Mouse (Mus musculus): ENCODE measurements around the gene Krtap4-1. TPM values are rescaled to one million over a fixed set of nuclear protein-coding genes. Genes with fewer than 3 reads are reported as not detected.
"Not testable (repeated sequence)": the region's sequence is repeated elsewhere in the genome, so short reads cannot be mapped to it uniquely, and the experiment has no call there.

Gene Krtap4-1
- polyA plus RNA-seq, 2 experiments, result not detected

- DNase-seq (ENCODE audit: low spot score) (no peak), ATAC-seq (ENCODE audit: low FRiP score, low read depth) (no peak)
- Histone ChIP-seq H3K4me2 (replicated peaks; ENCODE audit: low read depth, low read length, severe bottlenecking) (no peak within 1 kb of the TSS), H3K36me3 (ENCODE audit: control insufficient read depth, insufficient read depth, low read length) (no peaks in the 10 kb centered on the region), H3K27ac (replicated peaks; ENCODE audit: low read depth, low read length) (no peak within 1 kb of the TSS), H3K9me3 (ENCODE audit: control insufficient read depth, low read length) (no peaks in the 10 kb centered on the region), H3K4me1 (ENCODE audit: control insufficient read depth, insufficient read depth, low read length) (no peaks in the 10 kb centered on the region), H3K9ac (ENCODE audit: low read depth, low read length, severe bottlenecking) (no peak within 1 kb of the TSS), H3K4me3 (replicated peaks; ENCODE audit: low read length) (no peak within 1 kb of the TSS), H3K27me3 (ENCODE audit: control insufficient read depth, insufficient read depth, low read length) (no peaks in the 10 kb centered on the region)
- TF ChIP-seq POLR2A (IDR thresholded peaks at IDR 0.05; ENCODE audit: borderline replicate concordance, extremely low read depth, insufficient read depth, insufficient read length), result no peak
- 72% methylated on average over 3 of the region's 3 CpGs for WGBS
Measured at GRCm38 (mm10) chr11:99614796-99615363, 13.2 kb downstream of the Krtap4-1 start, which contains the start of gene Krtap2-4. Krtap2-4 (minus strand) TSS chr11:99614846.

GRCm38 (mm10) chr11:99610089-99610488 lies 17.9 kb downstream of the Krtap4-1 start, which contains the start of gene Gm11937:
Gm11937 (minus strand) TSS chr11:99610189.
- WGBS, result 52% methylated on average over 1 of the region's 2 CpGs

GRCm38 (mm10) chr11:99609126-99609525 lies 18.9 kb downstream of the Krtap4-1 start:
- H3K36me3 ChIP-seq (ENCODE audit: control insufficient read depth, insufficient read depth, low read length), result no peaks in the 10 kb centered on the region
- no peak overlapping the region for H3K9ac ChIP-seq (ENCODE audit: low read depth, low read length, severe bottlenecking)
- no peak for TF ChIP-seq POLR2A (IDR thresholded peaks at IDR 0.05; ENCODE audit: borderline replicate concordance, extremely low read depth, insufficient read depth, insufficient read length)
- WGBS, result 58% methylated on average over 1 of the region's 1 CpGs
- no peaks in the 10 kb centered on the region for H3K4me1 ChIP-seq (ENCODE audit: control insufficient read depth, insufficient read depth, low read length)
- H3K27me3 ChIP-seq (ENCODE audit: control insufficient read depth, insufficient read depth, low read length), result no peaks in the 10 kb centered on the region
- H3K9me3 ChIP-seq (ENCODE audit: control insufficient read depth, low read length), result no peaks in the 10 kb centered on the region
- DNase-seq (ENCODE audit: low spot score), result no peak
- ATAC-seq (ENCODE audit: low FRiP score, low read depth), result no peak
- no peak overlapping the region for H3K27ac ChIP-seq (replicated peaks; ENCODE audit: low read depth, low read length)
- H3K4me2 ChIP-seq (replicated peaks; ENCODE audit: low read depth, low read length, severe bottlenecking), result no peak overlapping the region
- H3K4me3 ChIP-seq (replicated peaks; ENCODE audit: low read length), result no peak overlapping the region

More at GRCm38 (mm10) chr11:99610089-99610488, 17.9 kb downstream of the Krtap4-1 start, which contains the start of gene Gm11937:
- not testable (repeated sequence) for H3K9ac ChIP-seq (ENCODE audit: low read depth, low read length, severe bottlenecking); H3K4me2 ChIP-seq (replicated peaks; ENCODE audit: low read depth, low read length, severe bottlenecking); H3K4me3 ChIP-seq (replicated peaks; ENCODE audit: low read length); ATAC-seq (ENCODE audit: low FRiP score, low read depth); H3K27ac ChIP-seq (replicated peaks; ENCODE audit: low read depth, low read length); H3K27me3 ChIP-seq (ENCODE audit: control insufficient read depth, insufficient read depth, low read length); H3K4me1 ChIP-seq (ENCODE audit: control insufficient read depth, insufficient read depth, low read length); DNase-seq (ENCODE audit: low spot score); H3K36me3 ChIP-seq (ENCODE audit: control insufficient read depth, insufficient read depth, low read length); H3K9me3 ChIP-seq (ENCODE audit: control insufficient read depth, low read length)

GRCm38 (mm10) chr11:99603208-99603607 lies 24.8 kb downstream of the Krtap4-1 start, which contains the start of gene Gm11938:
Gm11938 (minus strand) TSS chr11:99603308.
- H3K9me3 ChIP-seq (ENCODE audit: control insufficient read depth, low read length); H3K36me3 ChIP-seq (ENCODE audit: control insufficient read depth, insufficient read depth, low read length); H3K4me2 ChIP-seq (replicated peaks; ENCODE audit: low read depth, low read length, severe bottlenecking); DNase-seq (ENCODE audit: low spot score); H3K27me3 ChIP-seq (ENCODE audit: control insufficient read depth, insufficient read depth, low read length); H3K4me1 ChIP-seq (ENCODE audit: control insufficient read depth, insufficient read depth, low read length); H3K27ac ChIP-seq (replicated peaks; ENCODE audit: low read depth, low read length); ATAC-seq (ENCODE audit: low FRiP score, low read depth); H3K4me3 ChIP-seq (replicated peaks; ENCODE audit: low read length); H3K9ac ChIP-seq (ENCODE audit: low read depth, low read length, severe bottlenecking): not testable (repeated sequence)
- 48% methylated on average over 1 of the region's 1 CpGs for WGBS

GRCm38 (mm10) chr11:99597742-99598141 lies 30.3 kb downstream of the Krtap4-1 start, which contains the start of gene Krtap9-3:
Krtap9-3 (minus strand) TSS chr11:99598105.
- not testable (repeated sequence) for H3K4me3 ChIP-seq (replicated peaks; ENCODE audit: low read length); H3K4me1 ChIP-seq (ENCODE audit: control insufficient read depth, insufficient read depth, low read length); ATAC-seq (ENCODE audit: low FRiP score, low read depth); H3K9ac ChIP-seq (ENCODE audit: low read depth, low read length, severe bottlenecking); DNase-seq (ENCODE audit: low spot score); H3K4me2 ChIP-seq (replicated peaks; ENCODE audit: low read depth, low read length, severe bottlenecking); H3K9me3 ChIP-seq (ENCODE audit: control insufficient read depth, low read length); H3K27me3 ChIP-seq (ENCODE audit: control insufficient read depth, insufficient read depth, low read length); H3K27ac ChIP-seq (replicated peaks; ENCODE audit: low read depth, low read length); H3K36me3 ChIP-seq (ENCODE audit: control insufficient read depth, insufficient read depth, low read length)
- WGBS, result 65% methylated on average over 5 of the region's 6 CpGs

GRCm38 (mm10) chr11:99590981-99591380 lies 37.1 kb downstream of the Krtap4-1 start, which contains the start of gene Krtap1-3:
Krtap1-3 (minus strand) TSS chr11:99591339.
- no peaks in the 10 kb centered on the region for H3K9me3 ChIP-seq (ENCODE audit: control insufficient read depth, low read length)
- H3K4me2 ChIP-seq (replicated peaks; ENCODE audit: low read depth, low read length, severe bottlenecking), result no peak within 1 kb of the TSS
- TF ChIP-seq POLR2A (IDR thresholded peaks at IDR 0.05; ENCODE audit: borderline replicate concordance, extremely low read depth, insufficient read depth, insufficient read length), result no peak
- no peaks in the 10 kb centered on the region for H3K4me1 ChIP-seq (ENCODE audit: control insufficient read depth, insufficient read depth, low read length)
- ATAC-seq (ENCODE audit: low FRiP score, low read depth) (no peak), DNase-seq (ENCODE audit: low spot score) (no peak)
- 46% methylated on average over 3 of the region's 6 CpGs for WGBS
- no peak within 1 kb of the TSS for H3K4me3 ChIP-seq (replicated peaks; ENCODE audit: low read length)
- no peaks in the 10 kb centered on the region for H3K36me3 ChIP-seq (ENCODE audit: control insufficient read depth, insufficient read depth, low read length)
- H3K27me3 ChIP-seq (ENCODE audit: control insufficient read depth, insufficient read depth, low read length), result no peaks in the 10 kb centered on the region
- H3K9ac ChIP-seq (ENCODE audit: low read depth, low read length, severe bottlenecking), result no peak within 1 kb of the TSS
- no peak within 1 kb of the TSS for H3K27ac ChIP-seq (replicated peaks; ENCODE audit: low read depth, low read length)

All from limb, embryonic 14.5 days (tissue).